Mouse (Mus musculus): Measurements from ENCODE around the gene Coil. TPM values are rescaled to one million over a fixed set of nuclear protein-coding genes. Genes with fewer than 3 reads are reported as not detected.

The Coil gene
- polyA plus RNA-seq, 1 experiment from 2014 or later, result 4.6 TPM

- 60% methylated on average over 9 of the region's 9 CpGs for WGBS
- peaks cover 42% of the 10 kb centered on the region for H3K36me3 ChIP-seq (ENCODE audit: control insufficient read depth, insufficient read depth)
- no peak for ATAC-seq
- no peaks in the 10 kb centered on the region for H3K9me3 ChIP-seq (ENCODE audit: control insufficient read depth)
- H3K27me3 ChIP-seq (replicated peaks; ENCODE audit: control insufficient read depth, insufficient read depth, low read length), result no peaks in the 10 kb centered on the region
- H3K4me1 ChIP-seq (replicated peaks; ENCODE audit: control insufficient read depth, insufficient read depth, low read length), result peaks cover 10% of the 10 kb centered on the region; the same call in 1 of the 2 replicates
- H3K27ac ChIP-seq (ENCODE audit: low read depth, low read length), result peak overlapping the region; percentile 79; the same call in 1 of the 2 replicates
- H3K4me2 ChIP-seq (replicated peaks; ENCODE audit: low read depth), result no peak overlapping the region
- H3K9ac ChIP-seq (ENCODE audit: low read depth, low read length), result no peak overlapping the region
- H3K4me3 ChIP-seq (ENCODE audit: low read depth, low read length), result no peak overlapping the region
- TF ChIP-seq CTCF (IDR thresholded peaks at IDR 0.05; ENCODE audit: low read depth), result peak; percentile 68
Observed at GRCm38 (mm10) chr11:89020681-89021305, 50.7 kb downstream of the Coil start.

DNA sequence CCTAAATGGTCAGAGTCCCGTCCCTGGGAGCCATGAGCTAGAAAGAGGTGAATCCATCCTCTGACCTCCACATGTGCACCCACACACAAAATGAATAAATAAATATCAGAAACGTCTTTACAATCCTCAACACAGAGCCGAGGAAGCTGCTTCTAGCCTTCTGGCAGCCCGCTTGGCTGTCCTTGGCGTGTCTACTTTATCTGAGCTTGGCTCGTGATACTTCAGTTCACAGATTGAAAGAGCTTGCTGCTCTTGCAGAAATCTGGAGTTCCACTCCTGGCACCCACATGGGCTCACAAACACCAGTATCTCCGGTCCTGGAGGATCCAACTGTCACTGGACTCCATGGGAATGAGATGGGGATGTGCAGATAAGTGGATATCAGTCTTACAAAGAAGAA lies 51.6 kb downstream of the Coil start:
- Histone ChIP-seq H3K4me3 (ENCODE audit: low read depth, low read length) (no peak overlapping the region), H3K36me3 (ENCODE audit: control insufficient read depth, insufficient read depth) (peaks cover 33% of the 10 kb centered on the region), H3K4me2 (replicated peaks; ENCODE audit: low read depth) (no peak overlapping the region), H3K27ac (ENCODE audit: low read depth, low read length) (peak overlapping the region; percentile 79; the same call in 1 of the 2 replicates), H3K27me3 (replicated peaks; ENCODE audit: control insufficient read depth, insufficient read depth, low read length) (no peaks in the 10 kb centered on the region), H3K9ac (ENCODE audit: low read depth, low read length) (no peak overlapping the region), H3K9me3 (ENCODE audit: control insufficient read depth) (no peaks in the 10 kb centered on the region), H3K4me1 (replicated peaks; ENCODE audit: control insufficient read depth, insufficient read depth, low read length) (peaks cover 10% of the 10 kb centered on the region; the same call in 1 of the 2 replicates)
- no peak for TF ChIP-seq CTCF (IDR thresholded peaks at IDR 0.05; ENCODE audit: low read depth)
- 50% methylated on average over 7 of the region's 7 CpGs for WGBS
- ATAC-seq, result no peak

DNA sequence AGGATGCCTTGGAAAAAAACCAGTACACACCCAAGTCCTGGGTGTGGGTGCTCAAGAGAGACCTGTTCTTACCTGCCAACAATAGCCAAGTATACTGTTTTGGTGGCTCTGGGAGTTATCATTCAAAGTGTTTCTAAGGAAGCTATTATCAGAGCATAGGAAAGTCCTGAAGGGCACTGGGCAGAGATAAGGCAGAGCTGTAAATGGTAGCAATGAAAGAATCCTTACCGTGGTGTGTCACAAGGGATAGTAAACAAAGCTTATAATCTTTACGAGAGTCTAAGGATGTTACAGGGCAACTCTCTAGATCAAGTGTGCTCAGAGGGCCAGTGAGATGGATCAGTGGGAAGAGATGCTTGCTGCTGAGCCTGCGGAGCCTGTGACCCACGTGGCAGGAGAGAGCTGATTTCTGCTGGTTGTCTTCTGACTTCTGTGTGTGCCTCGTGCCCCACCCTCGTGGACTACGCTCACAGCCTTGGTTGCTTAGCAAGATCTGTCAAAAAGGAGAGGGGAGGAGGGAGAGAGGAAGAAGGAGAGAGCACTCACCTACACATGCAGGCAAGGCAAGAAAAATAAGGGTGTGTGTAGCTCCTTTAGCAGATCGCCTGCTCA lies 52.2 kb downstream of the Coil start:
- Histone ChIP-seq H3K9ac (ENCODE audit: low read depth, low read length) (no peak overlapping the region), H3K4me1 (replicated peaks; ENCODE audit: control insufficient read depth, insufficient read depth, low read length) (peaks cover 10% of the 10 kb centered on the region; the same call in 1 of the 2 replicates), H3K4me3 (ENCODE audit: low read depth, low read length) (no peak overlapping the region), H3K27me3 (replicated peaks; ENCODE audit: control insufficient read depth, insufficient read depth, low read length) (no peaks in the 10 kb centered on the region), H3K27ac (ENCODE audit: low read depth, low read length) (peak overlapping the region; percentile 79), H3K4me2 (replicated peaks; ENCODE audit: low read depth) (no peak overlapping the region), H3K9me3 (ENCODE audit: control insufficient read depth) (no peaks in the 10 kb centered on the region), H3K36me3 (ENCODE audit: control insufficient read depth, insufficient read depth) (peaks cover 28% of the 10 kb centered on the region)
- WGBS, result 32% methylated on average over 8 of the region's 8 CpGs
- ATAC-seq, result peak; percentile 78
- TF ChIP-seq CTCF (IDR thresholded peaks at IDR 0.05; ENCODE audit: low read depth), result no peak

DNA sequence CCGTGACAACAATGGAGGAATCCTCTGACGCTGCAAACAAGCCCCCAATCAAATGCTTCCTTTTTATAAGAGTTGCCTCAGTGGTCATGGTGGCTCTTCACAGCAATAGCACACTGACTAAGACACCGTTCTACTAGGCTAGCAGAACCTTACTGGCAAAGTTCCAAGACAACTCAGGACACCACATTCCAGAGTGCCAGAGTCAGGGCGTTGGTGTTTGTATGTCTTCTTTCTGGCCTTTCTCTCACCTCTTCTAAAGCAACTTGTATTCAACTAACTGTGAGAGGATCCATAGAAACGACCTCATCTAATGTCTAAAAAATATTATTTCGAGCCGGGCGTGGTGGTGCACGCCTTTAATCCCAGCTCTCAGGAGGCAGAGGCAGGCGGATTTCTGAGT lies 53.4 kb downstream of the Coil start:
- no peaks in the 10 kb centered on the region for H3K27me3 ChIP-seq (replicated peaks; ENCODE audit: control insufficient read depth, insufficient read depth, low read length)
- H3K36me3 ChIP-seq (ENCODE audit: control insufficient read depth, insufficient read depth), result peaks cover 18% of the 10 kb centered on the region
- TF ChIP-seq CTCF (IDR thresholded peaks at IDR 0.05; ENCODE audit: low read depth), result no peak
- no peak for ATAC-seq
- H3K4me2 ChIP-seq (replicated peaks; ENCODE audit: low read depth), result no peak overlapping the region
- H3K9me3 ChIP-seq (ENCODE audit: control insufficient read depth), result no peaks in the 10 kb centered on the region
- H3K9ac ChIP-seq (ENCODE audit: low read depth, low read length), result no peak overlapping the region
- H3K27ac ChIP-seq (ENCODE audit: low read depth, low read length), result peak overlapping the region; percentile 79
- WGBS, result 55% methylated on average over 10 of the region's 10 CpGs
- peaks cover 13% of the 10 kb centered on the region; the same call in 1 of the 2 replicates for H3K4me1 ChIP-seq (replicated peaks; ENCODE audit: control insufficient read depth, insufficient read depth, low read length)
- H3K4me3 ChIP-seq (ENCODE audit: low read depth, low read length), result no peak overlapping the region

GRCm38 (mm10) chr11:89024181-89024881 lies 54.3 kb downstream of the Coil start:
- ATAC-seq, result peak; percentile 80
- no peak overlapping the region for H3K9ac ChIP-seq (ENCODE audit: low read depth, low read length)
- peak; percentile 15; the same call in 1 of the 2 replicates for TF ChIP-seq CTCF (IDR thresholded peaks at IDR 0.05; ENCODE audit: low read depth)
- H3K9me3 ChIP-seq (ENCODE audit: control insufficient read depth), result no peaks in the 10 kb centered on the region
- H3K4me1 ChIP-seq (replicated peaks; ENCODE audit: control insufficient read depth, insufficient read depth, low read length), result peaks cover 14% of the 10 kb centered on the region; the same call in 1 of the 2 replicates
- H3K27ac ChIP-seq (ENCODE audit: low read depth, low read length), result peak overlapping the region; percentile 79
- H3K4me3 ChIP-seq (ENCODE audit: low read depth, low read length), result no peak overlapping the region
- no peaks in the 10 kb centered on the region for H3K27me3 ChIP-seq (replicated peaks; ENCODE audit: control insufficient read depth, insufficient read depth, low read length)
- WGBS, result 9% methylated on average over 11 of the region's 11 CpGs
- H3K4me2 ChIP-seq (replicated peaks; ENCODE audit: low read depth), result peak overlapping the region; percentile 37
- peaks cover 13% of the 10 kb centered on the region for H3K36me3 ChIP-seq (ENCODE audit: control insufficient read depth, insufficient read depth)

DNA sequence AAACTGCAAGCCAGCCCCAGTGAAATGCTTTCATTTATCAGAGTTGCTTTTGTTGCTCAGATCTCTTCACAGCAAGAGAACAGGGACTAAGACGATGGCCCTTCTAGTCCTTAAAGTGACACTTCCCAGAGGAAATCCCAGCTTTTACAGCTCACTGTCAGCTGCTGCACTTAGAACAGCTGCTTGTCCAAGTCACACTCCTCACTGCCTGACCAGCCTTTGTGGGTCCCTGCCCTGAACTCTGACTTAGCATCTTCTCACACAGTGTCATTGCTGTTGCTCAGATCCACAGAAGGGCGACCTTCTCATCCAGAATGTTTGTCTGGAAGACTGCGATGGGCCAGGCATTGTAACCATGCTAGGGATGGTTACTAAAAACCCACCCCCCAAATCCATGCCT lies 55.6 kb downstream of the Coil start:
- 79% methylated on average over 3 of the region's 3 CpGs for WGBS
- ATAC-seq, result no peak
- H3K27ac ChIP-seq (ENCODE audit: low read depth, low read length), result peak overlapping the region; percentile 31; the same call in 1 of the 2 replicates

More for the DNA sequence above, 55.6 kb downstream of the Coil start:
- H3K4me2 ChIP-seq (replicated peaks; ENCODE audit: low read depth), result no peak overlapping the region
- H3K27me3 ChIP-seq (replicated peaks; ENCODE audit: control insufficient read depth, insufficient read depth, low read length), result no peaks in the 10 kb centered on the region
- no peak for TF ChIP-seq CTCF (IDR thresholded peaks at IDR 0.05; ENCODE audit: low read depth)
- peaks cover 14% of the 10 kb centered on the region; the same call in 1 of the 2 replicates for H3K4me1 ChIP-seq (replicated peaks; ENCODE audit: control insufficient read depth, insufficient read depth, low read length)
- no peak overlapping the region for H3K9ac ChIP-seq (ENCODE audit: low read depth, low read length)
- H3K4me3 ChIP-seq (ENCODE audit: low read depth, low read length), result no peak overlapping the region
- no peaks in the 10 kb centered on the region for H3K9me3 ChIP-seq (ENCODE audit: control insufficient read depth)
- peaks cover 4% of the 10 kb centered on the region for H3K36me3 ChIP-seq (ENCODE audit: control insufficient read depth, insufficient read depth)
